Mouse (Mus musculus): ENCODE measurements around the gene Calm2.

Calm2 gene

DNA sequence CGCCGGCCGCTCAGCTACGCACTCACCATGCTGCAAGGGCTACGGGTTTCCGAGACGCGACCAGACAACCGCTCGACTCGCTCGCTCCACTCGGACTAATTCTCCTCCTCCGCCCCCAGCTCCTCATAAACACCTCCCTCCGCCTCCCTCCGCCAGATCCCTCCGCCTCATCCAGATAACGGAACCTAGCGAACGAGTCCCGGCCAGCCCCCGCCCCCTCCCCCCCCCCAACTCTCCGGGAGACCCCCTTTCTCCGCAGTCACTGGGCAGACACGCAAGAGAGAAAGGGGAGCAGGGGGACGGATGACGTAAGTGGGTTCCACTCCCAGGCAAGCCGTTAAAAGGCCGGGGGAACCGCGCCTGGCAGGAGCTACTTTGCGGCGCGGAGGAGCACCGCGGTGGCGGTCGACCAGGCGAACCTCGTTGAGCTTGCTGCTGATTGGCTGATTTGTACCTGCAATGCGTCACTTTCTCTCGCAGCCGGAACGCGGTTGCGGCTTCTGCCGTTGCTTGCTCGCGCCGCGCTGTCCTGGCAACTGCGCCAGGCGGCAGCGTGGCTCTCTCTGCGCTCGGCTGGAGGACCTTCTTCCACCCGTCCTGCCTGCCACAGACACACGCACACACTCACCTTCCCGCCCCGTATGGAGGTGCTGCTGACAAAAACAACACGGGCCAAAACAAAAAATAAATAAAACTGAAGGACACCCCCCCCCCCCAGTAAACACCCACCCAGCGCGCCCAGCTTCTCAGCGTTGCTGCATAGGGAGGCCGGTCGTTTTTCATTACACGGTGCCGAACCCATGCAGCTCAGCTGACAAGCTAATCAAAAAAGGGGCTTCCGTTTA is at the start of gene Calm2:
Gene Calm2, minus strand, starts transcription at position 169 of the 845 bp plus-strand sequence.
- DNase-seq (ENCODE audit: low read depth in 2 of 2, low spot score in 2 of 2), result peak; percentile 98

DNA sequence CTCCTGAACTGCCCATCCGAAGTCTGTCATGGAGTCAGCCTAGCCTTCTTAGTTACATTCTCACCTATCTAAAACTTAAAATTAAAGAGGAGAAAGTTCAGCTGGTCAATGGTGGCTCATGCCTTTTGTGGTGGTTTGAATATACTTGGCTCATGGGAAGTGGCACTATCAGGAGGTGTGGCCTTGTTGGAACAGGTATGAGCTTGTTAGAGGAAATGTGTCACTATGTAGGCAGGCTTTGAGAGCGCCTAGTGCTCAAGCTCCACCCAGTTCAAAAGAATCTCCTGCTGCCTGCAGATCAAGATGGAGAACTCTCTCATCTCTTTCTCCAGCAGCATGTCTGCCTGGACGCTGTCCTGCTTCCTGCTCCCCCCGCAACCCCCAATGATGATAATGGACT is 48.8 kb upstream of the Calm2 start:
- DNase-seq (ENCODE audit: low read depth in 2 of 2, low spot score in 2 of 2), result no peak

DNA sequence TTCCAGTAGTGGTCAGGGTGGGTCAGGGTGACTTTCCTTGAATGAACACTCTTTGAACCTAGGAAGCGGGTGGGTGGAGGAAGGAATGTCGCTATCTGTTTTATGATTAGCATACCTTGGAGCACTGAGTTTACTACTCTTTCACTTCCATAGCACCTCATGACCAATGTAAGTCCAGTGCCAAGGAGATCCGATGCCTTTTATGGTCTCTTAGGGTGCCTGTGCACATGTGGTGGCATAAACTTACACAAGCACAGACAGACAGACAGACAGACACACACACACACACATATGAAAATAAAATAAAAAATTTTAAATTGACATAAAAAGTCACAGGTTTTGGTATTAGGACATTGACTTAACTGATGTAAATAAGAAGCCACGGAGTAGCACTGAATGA is 47.6 kb upstream of the Calm2 start:
- no peak for DNase-seq (ENCODE audit: low read depth in 2 of 2, low spot score in 2 of 2)

DNA sequence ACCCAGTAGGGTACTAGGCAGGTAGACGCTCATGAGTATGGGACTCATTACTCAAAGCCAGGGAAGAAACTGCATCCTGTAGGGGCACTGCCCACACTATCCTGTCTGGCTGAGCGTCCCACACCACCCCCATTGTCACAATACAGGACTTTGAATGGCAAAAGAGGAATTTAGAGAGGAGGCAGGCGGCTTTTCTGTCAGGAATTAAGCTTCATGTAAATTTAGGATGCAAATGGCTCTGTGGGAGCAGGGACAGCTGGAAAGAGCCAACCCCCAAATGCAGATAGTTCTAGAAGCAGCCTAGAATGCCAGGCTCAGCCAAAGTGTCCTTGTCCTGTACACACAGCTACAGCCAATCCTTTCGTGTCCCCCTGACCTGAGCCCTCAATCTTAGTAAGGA is 45.6 kb upstream of the Calm2 start:
- DNase-seq (ENCODE audit: low read depth in 2 of 2, low spot score in 2 of 2), result no peak

DNA sequence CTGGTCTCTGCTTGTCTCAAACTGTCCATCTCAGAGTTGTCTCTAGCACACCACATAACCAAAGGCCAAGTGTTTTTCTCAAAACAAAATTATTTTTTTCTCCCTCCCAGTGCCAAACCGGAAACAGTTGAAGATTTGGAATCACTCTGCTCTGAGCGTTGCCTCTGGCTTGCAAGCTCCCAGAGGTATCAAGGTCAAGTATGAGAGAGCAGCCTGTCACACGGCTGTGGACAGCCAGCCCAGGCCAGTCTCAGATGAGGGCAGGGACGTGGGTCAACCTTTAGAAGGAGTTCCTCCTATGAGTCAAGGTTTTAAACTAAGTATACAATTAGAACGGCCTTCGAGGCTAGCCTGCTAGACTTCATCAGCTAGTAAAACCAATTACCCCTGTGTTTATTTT is 43.6 kb upstream of the Calm2 start:
- DNase-seq (ENCODE audit: low read depth in 2 of 2, low spot score in 2 of 2), result no peak

DNA sequence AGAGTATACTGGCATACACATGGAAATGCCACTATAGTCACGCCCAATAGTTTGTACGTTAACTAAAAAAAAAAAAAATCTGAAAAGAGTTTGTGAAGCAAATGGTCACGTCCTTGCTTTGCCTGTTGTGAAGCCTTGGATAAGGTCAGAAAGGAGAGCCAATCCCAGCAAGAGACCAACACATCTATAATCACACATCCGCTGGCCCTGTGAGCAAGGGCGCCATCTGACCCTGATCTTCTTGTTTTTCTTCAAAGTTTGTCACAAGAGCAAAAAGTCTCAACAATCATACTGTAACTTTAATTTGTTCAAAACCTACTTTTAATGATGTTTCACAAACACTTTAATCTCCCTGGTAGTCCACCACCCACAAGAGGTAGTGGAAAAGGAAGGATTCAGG is 39.0 kb upstream of the Calm2 start:
- no peak for DNase-seq (ENCODE audit: low read depth in 2 of 2, low spot score in 2 of 2)

DNA sequence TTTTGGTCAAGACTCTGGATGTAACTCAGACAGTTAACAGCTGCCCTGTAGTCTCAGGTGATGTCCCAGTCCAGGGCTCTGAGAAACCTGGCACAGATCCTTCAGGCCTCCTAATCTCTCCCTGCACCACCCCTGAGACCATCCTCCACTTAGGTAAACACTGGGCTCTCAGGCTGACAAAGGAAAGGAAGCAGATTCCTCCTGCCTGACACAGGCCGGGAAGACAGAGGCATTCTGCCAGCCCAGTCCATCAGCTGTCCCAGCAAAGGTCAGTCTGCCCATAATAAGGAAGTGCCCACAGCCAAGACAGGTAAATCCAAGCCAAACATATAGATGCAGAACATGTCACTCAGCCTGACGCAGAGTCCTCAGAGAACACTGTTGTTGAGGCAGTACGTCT is 36.1 kb upstream of the Calm2 start:
- DNase-seq (ENCODE audit: low read depth in 2 of 2, low spot score in 2 of 2), result no peak

DNA sequence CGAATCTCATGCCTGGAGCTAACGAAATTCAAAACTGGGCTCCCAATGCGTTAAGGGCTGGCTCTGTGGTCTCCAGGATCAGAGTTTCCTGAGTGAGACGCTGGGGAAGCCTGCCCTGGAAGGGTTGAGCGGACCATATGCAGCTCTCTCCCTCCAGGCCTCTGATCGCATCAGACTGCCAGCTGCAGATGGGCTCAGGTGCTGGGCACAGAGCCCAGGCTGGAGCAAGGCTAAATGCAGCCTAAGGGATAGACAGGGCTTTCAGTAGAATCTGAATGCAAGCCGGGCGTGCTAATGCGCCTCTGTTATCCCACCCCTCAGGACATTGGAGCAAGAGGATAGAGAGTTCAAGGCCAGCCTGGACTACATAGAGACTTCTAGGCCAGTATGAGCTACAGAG is 31.8 kb upstream of the Calm2 start:
- no peak for DNase-seq (ENCODE audit: low read depth in 2 of 2, low spot score in 2 of 2)

DNA sequence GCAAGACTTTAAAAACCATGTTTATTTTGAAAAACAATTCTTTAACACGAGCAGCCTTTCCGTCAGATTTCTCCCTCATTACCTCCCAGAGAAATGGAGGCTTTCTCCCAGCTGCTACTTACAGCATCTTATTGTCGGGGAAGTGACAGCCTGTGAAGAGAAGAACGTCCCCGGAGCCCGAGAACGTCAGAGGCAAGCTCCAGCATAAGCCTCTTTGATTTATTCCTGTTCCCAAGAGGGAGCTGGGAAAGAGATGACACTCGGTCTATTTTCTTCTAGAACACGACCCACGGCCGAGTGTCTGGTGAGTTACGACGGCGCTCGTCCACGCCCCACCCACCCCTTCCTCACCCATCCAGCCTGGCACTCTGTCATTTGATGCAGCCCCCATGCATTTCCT is 30.9 kb upstream of the Calm2 start:
- DNase-seq (ENCODE audit: low read depth in 2 of 2, low spot score in 2 of 2), result no peak

DNA sequence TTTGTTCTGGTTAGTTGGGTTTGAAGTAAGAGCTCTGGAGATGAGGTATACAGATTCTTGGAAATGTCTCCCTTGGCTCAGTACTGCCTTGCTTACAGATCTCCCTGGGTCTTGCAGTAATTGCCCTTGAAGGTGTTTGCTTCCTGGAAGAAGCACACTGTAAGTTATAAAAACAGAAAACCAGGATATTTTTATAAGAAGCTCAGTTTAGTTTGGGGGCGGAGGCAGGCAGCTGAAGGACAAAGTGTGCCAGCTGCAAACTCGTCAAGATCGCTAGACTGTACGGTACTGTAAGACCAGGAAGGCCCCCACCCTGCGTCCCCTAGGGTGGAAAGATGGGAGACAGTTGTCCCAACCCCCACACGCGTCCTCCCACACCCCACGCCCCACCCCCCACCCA is 28.6 kb upstream of the Calm2 start:
- no peak for DNase-seq (ENCODE audit: low read depth in 2 of 2, low spot score in 2 of 2)

DNA sequence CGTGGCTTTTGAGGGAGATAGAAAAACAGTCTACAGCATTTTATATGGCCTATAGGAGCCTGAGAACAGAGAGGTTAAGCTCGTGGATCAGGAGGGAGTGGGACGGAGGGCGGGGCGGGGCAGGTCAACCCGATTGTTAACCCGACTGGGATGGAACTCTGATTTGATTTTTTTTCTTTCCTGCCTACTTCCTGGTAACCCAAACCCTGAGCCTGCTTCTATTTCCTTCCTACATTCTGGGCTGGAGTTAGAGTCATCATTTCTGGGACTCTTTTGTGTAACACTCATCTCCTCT is 27.7 kb upstream of the Calm2 start:
- no peak for DNase-seq (ENCODE audit: low read depth in 2 of 2, low spot score in 2 of 2)

DNA sequence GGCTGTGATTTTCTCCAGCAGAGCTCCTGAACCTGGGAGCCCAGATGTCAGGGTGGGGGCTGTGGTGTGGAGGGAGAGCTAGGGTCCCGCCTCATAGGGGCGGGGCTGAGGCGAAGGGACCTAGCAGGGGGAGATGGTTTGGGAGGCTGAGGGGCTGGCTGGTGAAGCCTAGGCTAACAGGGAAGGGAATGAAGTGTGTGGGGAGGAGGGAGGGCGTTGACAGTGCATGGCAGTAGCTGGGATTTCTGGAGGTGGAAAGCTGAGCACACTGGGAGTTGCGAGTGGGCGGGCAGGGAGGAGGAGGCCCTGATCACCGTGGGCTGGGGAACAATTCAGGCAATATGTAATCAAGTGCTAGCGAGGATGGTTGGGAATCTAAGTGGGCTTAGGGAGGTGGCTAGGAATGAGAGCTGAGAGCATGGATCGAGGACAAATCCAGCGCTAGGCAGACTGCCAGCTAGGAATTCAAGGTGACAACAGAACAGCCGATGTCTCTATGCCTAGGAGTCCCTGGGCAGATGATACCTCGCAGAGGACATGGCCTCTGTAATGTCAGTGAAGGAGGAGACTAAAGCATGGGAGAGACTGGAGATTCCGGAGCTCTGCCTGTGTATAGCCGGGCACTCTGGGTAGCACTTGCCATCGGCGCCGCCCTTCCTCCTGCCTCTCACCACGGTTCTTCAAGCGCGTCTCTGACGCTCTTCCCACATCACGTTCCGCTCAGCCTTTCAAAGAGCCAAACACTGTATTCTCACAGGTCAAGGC is 27.2 kb upstream of the Calm2 start:
- DNase-seq (ENCODE audit: low read depth in 2 of 2, low spot score in 2 of 2), result no peak

DNA sequence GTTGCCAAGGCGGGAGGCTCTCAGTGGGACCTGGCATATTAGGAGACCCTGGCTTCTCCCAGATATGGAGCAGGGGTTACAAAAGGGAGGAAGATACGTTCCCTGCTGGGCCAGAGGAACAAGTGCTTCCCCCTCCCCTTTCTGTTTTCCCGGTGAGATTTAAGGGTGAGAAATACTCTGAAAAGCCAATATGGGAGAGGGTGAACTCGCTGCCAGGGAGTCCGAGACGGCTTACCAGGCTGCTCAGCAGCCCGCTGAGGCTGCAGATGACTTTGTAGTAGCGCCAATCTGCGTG is 26.7 kb upstream of the Calm2 start:
- DNase-seq (ENCODE audit: low read depth in 2 of 2, low spot score in 2 of 2), result no peak

DNA sequence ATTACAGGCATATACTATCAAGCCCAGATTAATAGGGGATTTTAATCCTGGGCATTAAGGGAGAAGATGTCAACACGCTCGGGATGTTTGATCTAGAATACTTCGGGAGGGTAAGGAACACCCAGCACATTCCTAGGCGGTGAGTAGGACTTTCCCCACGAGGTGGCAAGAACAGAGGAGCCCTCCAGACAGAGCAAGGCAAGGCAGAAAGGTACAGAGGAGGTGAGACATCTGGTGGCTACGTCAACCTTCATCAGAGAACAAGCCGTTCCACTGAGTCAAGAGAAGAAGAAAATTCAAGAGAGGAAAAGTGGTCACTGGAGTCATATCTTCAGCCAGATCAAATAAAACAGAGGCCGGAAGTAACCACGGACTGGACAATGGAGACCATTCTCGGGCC is 26.1 kb upstream of the Calm2 start:
- DNase-seq (ENCODE audit: low read depth in 2 of 2, low spot score in 2 of 2), result no peak

DNA sequence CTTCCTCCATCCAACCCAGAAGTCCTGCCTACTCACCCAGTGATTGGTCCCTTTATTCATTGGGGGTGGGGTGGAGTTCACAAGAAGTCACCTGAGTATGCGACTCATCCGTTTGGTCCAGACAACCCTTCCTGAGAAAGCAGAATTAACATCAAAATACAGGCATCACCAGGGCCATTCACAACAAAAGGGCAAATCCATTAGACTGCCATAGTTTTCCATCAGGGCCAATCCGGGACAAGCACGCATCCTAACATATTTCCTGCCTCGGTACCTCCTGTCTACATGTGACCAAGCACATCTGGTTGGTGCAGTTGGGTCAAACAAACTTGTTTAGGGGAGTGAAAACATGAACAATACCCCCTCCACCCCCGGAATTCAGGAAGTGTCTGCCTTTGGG is 24.9 kb upstream of the Calm2 start:
- DNase-seq (ENCODE audit: low read depth in 2 of 2, low spot score in 2 of 2), result no peak

DNA sequence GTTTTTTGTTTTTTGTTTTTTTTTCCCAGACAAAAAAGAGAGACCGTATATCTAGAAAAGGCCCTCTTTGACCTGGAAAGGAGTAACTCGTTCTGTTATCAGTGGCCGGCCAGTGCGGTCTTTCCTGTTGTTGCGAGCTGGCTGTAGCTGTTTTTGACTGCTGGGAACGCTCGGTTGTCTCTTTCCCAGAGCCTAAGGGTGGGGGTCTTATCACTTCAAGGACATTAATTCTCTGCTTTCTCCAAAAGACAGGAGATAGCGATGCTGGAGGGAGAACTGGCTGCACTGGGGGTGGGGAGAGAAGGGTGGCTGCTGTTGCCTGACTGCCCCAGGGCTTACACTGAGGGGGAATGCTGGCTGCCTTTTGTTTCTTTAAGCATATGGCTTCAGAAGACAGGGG is 24.1 kb upstream of the Calm2 start:
- no peak for DNase-seq (ENCODE audit: low read depth in 2 of 2, low spot score in 2 of 2)

DNA sequence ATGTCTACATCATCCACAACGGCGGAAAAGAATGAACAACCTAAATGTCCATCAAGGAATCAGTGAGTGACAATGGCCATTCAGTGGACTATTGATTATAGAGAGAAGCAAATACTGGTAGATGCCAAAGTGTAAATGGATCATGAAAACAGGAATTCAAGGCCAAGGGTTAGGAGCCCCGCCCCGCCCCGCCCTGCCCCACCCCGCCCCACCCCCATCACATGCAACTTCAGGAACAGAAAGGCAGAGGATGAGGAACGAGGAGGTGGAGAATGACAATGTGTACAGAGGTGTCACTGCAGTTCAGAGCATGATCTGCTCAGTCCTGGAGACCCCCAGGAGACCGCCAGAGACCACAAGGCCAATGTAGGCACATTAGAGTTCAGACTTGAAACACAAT is 23.5 kb upstream of the Calm2 start:
- DNase-seq (ENCODE audit: low read depth in 2 of 2, low spot score in 2 of 2), result no peak

DNA sequence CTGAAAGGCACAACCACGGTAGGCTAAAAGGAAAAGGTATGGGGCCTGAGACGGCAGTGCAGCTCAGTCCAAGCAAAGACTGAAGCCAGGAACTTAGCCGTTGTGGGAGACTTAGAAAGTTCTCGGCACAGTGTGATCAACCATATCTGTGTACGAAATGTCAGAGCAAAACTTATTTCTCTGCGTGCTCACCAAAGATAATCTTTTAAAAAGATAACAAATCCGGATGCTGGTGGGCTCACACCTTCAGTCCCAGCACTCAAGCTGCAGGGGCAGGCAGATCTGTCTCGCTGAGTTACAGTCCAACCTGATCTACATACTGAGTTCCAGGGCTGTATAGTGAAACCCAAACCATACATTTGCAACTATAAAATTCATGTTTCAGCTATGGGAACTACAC is 22.7 kb upstream of the Calm2 start:
- no peak for DNase-seq (ENCODE audit: low read depth in 2 of 2, low spot score in 2 of 2)

DNA sequence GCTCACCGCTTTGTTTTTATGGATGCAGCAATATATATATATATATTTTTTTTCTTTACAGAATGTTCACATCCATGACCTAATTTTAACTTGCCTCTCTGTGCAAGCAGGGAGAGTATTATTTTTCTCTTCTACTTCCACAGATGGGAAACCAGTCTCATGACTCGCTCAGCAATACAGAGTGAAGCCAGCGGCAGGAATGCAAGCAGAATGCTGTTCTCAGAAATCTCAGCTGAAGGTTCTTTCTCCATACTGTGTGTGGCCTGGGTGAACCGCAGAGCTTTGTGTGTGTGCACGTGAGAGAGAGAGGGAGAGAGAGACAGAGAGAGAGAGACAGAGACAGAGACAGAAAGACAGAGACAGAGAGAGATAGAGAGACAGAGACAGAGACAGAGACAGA is 21.9 kb upstream of the Calm2 start:
- no peak for DNase-seq (ENCODE audit: low read depth in 2 of 2, low spot score in 2 of 2)

DNA sequence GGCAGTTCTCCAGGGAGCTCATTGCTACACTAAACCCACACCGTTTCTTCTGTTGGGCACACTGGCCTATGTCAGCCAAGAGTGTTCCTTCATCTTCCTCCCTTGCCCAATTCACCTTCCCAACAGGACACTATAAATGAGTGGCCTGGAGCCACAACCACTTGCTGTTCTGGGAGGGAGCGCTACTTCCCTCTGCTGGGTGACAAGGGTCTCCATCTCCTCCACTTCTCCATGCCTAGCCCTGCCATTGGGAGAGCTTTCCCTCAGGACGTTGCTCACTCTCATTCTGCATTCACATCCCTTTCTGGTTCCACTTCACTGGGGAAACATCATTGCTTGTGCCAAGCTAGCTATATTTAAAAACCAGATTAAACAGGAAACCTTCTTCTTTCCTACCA is 14.8 kb upstream of the Calm2 start:
- no peak for DNase-seq (ENCODE audit: low read depth in 2 of 2, low spot score in 2 of 2)

DNA sequence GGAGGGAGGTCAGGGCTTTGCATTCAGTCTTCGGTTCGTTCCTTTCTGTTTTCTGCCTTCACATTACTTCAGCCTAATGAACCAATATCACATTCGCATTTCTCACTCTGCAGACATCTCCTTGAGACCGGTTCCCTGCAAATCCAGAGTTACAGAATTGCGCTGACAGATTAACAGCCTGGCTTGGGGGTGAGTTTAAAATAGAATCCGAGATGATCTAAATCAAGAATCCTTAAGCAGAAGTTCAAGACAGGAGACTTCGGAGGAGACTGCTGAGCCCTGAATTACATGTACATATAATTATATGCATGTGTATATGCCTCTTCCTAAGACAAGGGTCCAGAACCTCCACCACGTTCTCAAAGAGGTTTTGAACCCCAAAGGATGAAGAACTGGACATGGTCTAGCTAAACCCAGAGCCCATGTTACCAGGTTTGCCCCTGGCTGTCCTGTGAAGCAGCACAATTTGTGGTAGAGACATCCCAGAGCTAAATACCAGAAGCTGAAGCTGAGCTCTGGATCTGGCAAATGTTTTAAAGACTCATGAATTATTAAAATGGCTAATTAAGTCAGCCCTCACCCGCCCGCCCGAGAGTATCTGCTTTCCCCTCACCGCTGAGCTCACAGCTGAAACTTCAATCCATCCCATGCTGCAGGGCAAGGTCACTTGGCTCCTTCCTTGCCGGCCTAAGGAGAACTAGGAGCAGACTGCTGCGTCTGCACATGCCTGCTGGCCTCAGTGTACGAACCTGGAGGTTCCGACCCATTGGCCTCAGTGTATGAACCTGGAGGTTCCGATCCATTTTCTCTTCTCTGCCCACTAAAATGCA is 14.1 kb upstream of the Calm2 start:
- DNase-seq (ENCODE audit: low read depth in 2 of 2, low spot score in 2 of 2), result no peak
